Mouse (Mus musculus): Measurements from ENCODE around the gene Abcg2.
"Not testable (repeated sequence)": the region's sequence is repeated elsewhere in the genome, so short reads cannot be mapped to it uniquely, and the experiment has no call there.

The Abcg2 gene

DNA sequence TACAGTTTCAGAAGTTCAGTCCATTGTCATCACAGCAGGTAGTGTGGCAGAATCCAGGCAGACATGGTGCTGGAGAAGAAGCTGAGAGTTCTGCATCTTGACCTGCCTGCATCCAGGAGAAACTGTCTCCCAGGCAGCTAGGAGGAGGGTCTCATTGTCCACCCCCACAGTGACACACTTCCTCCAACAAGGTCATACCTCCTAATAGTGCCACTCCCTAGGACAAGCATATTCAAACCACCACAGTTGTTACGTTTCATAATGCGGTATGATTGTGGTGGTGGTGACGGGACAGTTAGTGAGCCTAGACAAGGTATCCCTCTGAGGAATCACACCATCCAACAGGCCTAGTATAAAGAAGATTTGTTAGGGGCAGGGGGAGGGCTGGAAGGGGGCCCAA lies at the start of gene Abcg2:
Gene Abcg2, plus strand, starts transcription at position 301 of the 400 bp plus-strand sequence.
- DNase-seq = not testable (repeated sequence)

- not testable (repeated sequence) for DNase-seq
These were observed 44.1 kb upstream of the Abcg2 start for GRCm38 (mm10) chr6:58540263-58540662.

DNA sequence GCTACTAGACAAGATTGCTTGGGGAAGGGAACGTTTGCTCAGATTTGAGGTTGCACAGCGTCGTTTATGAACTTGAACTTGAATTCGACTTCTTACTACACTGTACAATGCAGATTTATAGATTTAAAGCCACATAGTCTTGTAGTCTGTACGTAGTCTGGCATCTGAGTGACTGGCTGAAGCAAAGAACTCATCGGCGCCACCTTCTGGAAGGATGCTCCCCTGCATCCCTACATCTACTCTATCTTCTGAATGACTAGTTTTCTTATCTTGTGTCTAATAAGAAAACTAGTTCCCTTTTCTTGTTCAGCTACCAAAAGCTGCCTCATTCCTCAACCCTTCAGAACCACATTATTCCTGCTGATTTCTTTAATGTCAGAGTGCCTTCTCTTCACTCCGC lies 41.5 kb upstream of the Abcg2 start:
- peak in 1 of 2 experiments; percentile 20 for DNase-seq

DNA sequence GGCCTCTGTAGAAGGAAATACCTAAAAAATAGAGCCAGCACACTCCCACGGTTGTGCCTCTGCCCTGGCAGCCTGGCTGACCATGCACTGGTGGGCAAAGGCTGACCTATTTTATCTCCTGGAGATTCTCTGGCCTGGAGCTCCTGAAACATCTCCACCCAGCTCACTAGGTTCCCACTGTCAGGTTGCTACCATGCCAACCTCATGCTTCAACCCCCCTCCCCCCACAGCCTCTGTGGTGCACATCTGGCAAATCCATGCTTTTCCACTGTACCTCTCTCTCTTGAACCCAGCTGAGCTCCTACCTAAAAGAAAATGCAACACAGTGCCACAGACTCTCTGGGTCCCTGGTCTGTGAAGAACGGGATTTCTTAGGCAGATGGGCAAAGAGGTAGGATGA lies 39.4 kb upstream of the Abcg2 start:
- not testable (repeated sequence) for DNase-seq

DNA sequence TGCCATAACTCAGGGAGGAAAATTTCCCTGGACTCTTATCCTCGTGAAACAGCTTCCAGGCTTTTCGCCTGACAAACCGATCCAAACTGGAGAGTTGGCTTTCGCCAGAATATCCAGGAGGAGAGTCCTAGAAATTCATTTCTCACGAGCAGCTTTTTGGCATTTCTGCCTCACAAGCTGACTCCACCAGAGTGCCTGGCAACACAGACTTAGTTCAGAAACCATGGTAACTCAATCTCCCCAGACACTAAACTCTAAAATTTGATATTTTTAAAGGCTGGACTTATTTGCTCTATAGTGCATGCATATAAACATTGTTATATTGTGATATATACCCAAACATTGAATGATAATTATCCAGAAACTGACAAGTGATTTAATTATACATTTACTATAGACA lies 38.3 kb upstream of the Abcg2 start:
- not testable (repeated sequence) for DNase-seq

GRCm38 (mm10) chr6:58546816-58547215 lies 37.5 kb upstream of the Abcg2 start:
- DNase-seq = peak in 1 of 2 experiments; percentile 52

GRCm38 (mm10) chr6:58553812-58554211 lies 30.5 kb upstream of the Abcg2 start:
- not testable (repeated sequence) for DNase-seq

GRCm38 (mm10) chr6:58593987-58594844 lies 9.9 kb downstream of the Abcg2 start:
- DNase-seq = not testable (repeated sequence)

DNA sequence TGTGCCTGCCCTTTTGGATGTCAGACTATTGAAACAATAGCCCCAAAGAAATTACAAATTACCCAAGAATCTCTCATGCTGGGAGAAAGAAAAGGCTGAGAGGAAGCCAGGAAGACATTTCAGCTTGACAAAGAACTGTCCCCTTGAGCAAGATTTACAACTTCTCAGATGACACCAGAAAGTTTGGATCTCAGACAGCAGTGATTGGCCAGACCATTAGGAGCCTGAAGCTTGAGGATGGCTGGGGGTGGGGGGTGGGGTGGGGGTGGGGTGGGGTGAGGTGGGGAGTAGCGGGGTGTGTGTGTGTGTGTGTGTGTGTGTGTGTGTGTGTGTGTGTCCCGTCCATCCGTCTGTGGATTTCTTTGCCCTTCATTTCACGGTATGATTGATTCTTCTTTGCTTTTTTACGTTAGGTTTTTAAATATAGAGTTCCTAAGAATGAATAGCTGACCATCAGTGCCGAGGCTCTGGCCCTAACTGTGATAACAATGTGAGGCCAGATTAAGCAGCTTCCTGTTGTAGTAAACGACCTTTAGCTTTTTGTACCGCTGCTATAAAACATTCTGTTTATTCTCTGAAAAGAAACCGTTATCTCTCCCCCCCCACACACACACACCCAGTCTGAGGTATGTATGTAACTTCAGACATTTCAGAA lies 11.4 kb downstream of the Abcg2 start:
- not testable (repeated sequence) for DNase-seq

DNA sequence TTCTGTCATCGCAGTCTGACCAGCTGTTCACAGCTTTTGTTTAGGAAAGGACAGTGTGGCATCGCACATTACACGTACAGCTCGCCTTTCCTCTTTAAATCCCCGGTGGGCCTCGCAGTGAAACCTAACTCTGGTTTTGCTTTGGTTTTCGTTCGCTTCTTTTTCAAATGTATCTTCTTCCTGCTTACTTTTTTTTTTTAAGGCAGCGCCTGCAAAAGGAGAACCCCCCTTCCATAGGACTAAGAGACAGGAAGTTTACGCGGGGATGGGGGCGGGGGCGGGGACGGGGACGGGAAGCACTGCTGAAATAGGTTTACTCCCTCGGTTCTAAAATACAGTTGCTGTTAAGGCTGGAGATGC lies 12.0 kb downstream of the Abcg2 start:
- peak; percentile 5 to 14 for DNase-seq

- DNase-seq = not testable (repeated sequence)
These were observed 17.8 kb downstream of the Abcg2 start for GRCm38 (mm10) chr6:58602119-58602518.

DNA sequence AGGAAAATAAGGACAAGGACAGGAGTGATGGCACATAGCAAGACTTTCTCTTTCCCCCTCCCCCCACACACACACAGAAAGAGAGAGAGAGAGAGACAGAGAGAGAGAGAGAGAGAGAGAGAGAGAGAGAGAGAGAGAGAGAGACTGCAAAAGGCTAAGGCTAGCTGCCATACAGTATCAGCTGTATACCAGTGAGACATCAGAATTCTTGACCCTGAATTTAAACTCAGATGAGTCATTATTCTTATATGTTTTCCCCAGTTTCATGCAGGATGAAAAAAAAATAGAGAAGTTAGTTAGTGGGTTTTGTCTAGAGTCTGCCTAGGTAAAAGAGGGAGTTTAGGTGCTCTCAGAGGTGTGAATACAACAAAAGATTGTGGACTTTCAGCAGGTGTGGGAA lies 18.7 kb downstream of the Abcg2 start:
- not testable (repeated sequence) for DNase-seq

DNA sequence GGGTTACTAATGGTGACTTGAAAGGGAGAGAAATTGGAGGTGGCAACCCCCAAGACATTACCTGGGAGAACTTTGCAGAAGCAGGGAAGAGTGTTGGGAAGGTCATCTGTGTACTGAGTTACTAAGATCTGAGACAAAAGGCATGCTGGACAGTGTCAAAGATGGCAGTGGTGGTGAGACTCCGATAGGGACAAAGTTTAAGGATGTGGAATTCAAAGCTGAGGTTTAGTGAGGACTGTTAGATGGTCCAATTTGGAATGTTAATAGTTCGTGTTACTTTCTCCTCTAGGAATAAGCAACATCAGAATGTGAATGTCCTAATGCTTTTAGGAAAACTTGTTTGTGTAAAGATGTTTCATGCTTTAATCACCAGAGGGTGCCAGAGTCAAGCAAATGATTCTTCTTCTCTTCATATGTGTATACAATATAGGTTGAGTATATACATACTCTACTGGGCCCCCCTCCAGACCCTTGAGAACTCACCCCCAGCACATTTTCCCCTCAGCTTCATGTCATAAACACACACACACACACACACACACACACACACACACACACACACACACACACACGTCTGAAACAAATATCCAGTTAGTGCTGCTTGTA lies 19.3 kb downstream of the Abcg2 start:
- not testable (repeated sequence) for DNase-seq

DNA sequence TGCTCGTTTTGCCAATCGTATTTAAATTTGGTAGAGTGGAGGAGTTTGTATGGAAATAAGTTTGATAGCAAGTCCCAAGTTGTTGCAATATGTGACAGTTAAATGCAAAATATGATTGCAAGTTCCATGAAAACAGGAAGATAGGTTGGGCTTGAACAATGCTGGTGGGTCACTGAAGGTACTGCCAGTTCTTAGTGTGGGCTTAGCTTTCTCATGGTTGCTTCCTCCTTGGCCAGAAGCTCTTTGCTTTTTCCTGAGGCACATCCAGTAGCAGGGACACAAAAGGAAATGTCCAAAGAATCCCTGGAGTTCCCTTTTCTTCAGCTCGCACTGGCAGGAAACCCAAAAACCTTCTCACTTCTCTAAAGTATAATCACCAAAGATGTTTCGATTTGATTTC lies 22.3 kb downstream of the Abcg2 start:
- DNase-seq = no peak

DNA sequence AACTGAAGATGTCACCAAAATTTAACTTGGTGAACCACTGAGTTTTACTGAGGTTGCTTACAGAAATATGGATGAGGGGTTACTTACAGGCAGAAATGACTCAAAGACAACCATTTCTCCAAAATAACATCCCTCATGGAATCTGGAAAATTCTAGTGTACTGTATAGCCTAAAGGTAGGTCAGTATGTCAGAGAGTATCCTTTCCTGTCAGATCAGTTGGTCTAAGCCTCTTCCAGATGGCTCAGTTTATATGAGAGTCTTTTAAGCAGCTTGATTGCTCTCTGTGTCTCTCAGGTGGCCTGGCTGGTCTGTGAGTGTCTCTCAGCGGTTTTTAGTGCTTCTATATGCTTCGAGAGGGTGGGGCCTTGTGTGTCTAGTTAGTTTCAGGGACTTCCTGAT lies 24.1 kb downstream of the Abcg2 start:
- no peak for DNase-seq

DNA sequence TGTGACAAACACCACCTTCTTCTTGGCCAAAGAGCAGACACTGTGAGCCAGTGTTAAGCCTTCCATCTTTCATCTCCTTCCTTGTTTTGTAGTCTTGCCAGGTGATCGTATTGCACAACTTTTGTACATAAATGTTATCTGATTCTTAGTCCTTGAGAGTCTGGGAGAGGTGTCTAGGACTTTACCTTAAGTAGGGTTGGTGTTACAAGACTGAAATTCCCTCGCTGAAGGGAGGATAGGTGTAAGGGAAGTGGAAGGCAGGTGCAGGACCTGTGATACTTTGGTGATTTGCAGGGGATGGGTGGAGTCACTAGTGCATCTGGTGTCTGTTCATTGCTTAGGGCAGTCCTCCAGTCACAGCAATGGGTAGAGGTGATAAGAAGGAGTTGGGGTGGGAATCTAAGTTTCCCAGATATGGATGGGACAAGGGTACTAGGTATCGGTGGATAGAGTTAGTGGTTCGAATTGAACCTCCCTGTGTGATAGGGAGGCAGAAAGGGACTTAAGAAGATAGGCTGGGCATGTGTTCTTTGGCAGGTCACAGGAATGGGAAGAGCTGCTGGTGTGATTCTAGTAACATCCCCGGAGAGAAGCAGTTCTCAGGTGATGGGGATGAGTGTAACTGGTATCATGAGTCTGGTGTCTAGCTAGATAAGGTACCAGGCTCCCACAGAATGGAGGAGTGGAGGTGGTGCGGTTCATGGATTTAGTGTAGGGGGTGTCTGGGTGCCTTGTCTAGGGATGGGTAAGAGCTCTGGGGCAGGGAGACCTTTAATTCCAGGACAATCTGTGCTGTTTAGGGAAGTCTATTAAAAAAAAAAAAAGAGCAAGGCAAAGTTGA lies 25.8 kb downstream of the Abcg2 start:
- no peak for DNase-seq

DNA sequence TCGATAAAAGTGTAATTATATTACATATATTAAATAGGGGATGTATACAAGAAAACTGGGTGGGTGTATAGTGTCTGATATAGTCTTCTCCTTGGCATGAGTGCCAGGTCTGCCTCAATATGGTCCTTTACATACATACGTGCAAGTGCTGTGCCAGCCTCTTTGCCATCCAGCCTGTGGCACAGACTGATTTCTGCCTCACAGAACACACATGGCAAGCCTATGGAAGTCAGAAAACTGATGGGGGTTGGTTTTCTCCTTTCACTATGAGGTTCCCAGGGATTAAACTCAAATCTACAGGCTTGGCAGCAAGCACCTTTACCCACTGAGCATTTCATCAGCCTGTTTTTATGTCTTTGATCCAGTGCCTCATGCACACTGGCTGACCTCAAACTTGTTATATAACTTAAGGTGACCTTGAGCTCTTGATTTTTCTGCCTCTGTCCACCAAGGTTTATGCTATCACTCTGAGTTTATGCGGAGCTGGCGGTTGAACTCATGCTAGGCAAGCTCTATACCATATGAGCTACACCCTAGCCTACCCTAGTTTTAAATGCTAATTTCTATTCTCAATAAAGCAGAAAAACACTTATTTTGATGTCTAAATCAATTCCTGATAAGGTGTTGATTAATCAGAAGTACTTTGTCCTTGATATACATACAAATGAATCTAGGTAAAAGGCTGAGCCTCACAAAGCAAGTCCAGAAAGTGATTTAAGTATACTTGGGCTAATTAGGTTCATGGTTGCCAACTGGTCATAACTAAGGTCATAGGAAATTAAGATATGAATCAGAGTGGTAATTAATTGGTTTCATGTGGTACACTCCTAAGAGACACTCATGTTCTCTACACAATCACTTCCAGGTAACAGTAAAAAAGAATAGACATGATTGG lies 26.7 kb downstream of the Abcg2 start:
- peak in 1 of 2 experiments; percentile 5 for DNase-seq

DNA sequence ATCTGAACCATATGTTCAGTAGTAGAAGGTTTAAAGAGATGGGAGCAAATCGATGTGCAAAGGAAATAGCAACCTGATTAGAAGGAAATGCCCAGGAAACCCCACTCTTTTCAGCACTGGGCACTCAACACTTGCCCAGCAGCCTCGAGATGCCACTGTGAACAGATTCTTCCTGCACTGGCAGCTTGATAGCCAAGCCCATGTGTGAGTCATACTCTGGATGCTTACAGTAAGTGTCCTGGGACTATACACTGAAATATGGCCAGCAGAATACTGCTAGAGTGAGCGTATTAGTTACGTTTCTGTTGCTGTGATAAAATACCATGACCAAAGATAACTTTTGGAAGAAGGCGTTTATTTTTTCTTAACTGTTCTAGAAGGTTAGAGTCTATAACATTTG lies 39.8 kb downstream of the Abcg2 start:
- no peak for DNase-seq

DNA sequence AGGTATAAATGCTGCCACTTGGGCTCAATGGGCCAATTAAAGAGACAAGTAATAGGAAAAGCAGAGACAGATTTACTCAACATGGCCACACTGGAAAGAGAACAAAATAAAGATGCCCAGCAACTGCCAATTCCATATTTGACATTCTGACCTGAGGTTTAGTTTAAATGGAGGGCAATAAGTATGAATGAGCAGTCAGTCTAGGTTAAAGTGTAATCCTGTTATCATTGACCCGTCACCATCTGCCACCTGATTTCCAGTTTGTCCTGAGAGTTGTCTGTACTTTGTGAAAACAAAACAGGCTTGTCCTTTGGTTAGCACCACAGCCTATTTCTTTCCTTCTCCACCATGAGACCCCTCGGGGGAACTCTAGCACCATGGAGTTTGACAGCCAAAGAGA lies 44.9 kb downstream of the Abcg2 start:
- DNase-seq = no peak

DNA sequence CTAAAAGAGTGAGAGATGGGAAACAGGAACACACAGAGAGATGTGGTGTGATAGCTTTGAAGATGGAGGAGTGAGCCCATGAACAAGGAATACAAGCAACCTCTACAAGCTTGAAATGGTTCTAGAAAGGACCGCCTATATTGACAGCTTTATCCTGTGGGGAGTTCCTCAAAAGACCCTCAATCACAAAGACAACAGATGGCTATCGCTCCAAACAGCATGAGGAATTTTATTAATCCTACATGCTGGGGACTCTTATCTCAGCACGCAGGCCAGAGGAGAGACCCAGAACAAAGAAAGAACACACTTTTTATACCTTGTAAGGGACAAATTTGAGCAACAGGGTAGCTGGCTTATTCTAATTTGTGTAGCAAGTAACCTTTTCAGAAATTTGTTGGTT lies 48.1 kb downstream of the Abcg2 start:
- no peak for DNase-seq

- no peak for DNase-seq
These were observed 49.4 kb downstream of the Abcg2 start for GRCm38 (mm10) chr6:58633731-58634130.

DNA sequence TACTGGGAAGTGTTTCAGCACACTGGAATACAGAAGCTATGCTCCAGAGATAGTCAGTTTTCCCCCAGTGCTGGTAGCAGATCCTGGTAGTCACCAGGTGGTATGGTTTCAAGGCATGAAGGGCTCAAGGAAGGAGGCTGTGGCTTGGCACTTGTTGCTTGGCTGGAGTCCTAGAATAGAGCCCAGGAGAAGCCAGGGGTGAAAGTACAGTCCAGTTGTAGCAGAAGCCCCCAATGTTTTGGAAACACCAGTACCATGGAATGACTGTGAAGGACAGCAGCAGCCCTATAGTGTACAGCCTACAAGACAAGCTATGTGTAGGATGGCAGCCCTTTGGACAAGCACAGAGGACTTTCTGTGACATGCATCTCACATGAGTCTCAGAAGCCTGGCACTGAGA lies 54.2 kb downstream of the Abcg2 start:
- DNase-seq = no peak

Measured in spleen, adult 18-20 months (tissue).